Mouse (Mus musculus): ENCODE measurements at regions not wholly inside any gene's neighbourhood (a gene's known extent, or its start where the extent isn't known, plus 50 kb on each side); places are given as distances from the start of the nearest gene placed in this dataset.
"Not testable (repeated sequence)": the region's sequence is repeated elsewhere in the genome, so short reads cannot be mapped to it uniquely, and the experiment has no call there.

DNA sequence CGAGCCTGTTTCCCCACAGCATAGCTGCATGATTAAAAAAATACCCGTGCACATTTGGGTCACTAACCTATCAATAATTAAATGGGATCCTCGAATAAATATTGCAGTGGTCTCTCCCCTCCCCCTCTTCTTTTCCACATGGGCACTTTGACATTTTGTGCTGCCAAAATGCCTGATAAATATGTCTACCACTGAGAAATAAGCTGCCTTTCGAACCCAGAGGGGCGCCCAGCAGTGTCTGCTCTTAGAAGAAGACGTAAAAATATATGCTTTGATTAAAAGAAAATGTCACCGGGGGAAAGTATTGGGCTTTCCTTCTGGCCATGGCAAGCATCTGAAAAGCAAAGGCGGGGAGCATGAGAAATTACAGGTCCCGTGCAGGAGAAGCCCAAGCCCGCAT lies 152.6 kb upstream of the Frmd4a start:
- no peak for DNase-seq (ENCODE audit: low spot score in 2 of 2)

DNA sequence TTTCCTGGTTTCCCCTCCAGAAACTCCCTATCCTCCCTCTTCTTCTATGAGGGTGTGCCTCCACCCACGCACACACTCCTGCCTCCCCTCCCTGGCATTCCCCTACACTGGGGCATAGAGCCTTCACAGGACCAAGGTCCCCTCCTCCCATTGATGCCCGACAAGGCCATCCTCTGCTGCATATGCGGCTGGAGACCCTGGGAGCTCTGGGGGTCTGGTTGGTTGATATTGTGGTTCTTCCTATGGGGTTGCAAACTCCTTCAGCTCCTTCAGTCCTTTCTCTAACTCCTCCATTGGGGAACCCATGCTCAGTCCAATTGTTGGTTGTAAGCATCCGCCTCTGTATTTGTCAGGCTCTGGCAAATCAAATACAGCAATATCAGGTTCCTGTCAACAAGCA lies 150.8 kb upstream of the Frmd4a start:
- DNase-seq (ENCODE audit: low spot score in 2 of 2), result not testable (repeated sequence)

DNA sequence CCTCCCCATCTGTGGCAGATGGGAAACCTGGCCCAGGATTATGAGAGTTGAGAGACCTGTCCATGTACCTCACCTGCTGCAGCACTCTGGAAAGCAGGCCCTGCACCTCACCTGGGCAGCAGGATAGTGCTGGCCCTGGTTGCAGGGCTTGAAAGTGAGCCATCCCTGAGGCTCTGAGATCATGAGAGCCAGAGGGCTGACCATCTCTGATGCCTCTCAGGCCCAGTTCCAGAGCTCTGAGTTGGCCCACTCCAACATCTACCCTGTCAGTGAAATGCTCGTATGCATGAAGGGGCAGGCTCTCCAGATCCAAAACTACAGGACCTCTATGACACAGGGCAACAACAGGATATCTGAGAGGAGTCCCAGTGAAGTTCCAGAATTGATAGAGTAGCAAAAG lies 147.8 kb upstream of the Frmd4a start:
- DNase-seq (ENCODE audit: low spot score in 2 of 2), result no peak

DNA sequence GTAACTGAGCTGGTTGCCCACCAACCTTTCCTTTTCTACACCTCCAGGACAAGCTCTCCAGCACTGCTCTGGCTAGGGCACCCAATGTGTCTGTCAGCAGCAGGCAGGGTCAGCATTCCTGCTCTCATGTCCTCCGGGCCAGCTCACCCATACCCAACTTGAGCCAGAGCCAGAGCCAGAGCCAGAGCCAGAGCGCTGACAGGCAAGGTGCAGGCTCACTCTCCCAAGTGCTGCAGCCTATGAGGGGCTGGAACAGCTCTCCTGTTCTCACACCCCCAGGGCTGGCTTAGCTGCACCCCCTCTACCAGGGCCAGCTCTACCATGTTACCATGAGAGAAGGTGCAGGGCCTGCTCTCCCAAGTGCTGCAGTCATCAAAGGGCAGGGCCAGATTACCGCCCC lies 145.8 kb upstream of the Frmd4a start:
- no peak for DNase-seq (ENCODE audit: low spot score in 2 of 2)

DNA sequence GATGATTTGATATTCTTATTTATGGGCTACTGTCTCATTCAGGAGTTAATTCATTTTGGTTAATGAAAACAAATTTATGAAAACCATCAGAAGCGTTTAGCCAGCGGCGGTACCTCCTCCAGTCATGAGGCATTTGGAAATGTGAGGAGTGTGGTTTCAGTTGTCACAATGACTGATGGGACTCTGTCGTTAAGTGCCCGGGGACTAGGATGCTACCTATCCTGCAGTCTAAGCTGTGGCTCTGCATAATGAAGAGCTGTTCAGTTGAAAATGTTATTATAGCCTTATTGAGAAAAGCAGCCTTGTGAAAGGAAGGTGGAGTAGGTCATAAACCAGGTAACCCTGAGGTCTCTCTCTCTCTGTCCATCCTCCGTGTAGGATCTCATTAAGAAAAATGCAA lies 130.5 kb upstream of the Frmd4a start:
- no peak for DNase-seq (ENCODE audit: low spot score in 2 of 2)

DNA sequence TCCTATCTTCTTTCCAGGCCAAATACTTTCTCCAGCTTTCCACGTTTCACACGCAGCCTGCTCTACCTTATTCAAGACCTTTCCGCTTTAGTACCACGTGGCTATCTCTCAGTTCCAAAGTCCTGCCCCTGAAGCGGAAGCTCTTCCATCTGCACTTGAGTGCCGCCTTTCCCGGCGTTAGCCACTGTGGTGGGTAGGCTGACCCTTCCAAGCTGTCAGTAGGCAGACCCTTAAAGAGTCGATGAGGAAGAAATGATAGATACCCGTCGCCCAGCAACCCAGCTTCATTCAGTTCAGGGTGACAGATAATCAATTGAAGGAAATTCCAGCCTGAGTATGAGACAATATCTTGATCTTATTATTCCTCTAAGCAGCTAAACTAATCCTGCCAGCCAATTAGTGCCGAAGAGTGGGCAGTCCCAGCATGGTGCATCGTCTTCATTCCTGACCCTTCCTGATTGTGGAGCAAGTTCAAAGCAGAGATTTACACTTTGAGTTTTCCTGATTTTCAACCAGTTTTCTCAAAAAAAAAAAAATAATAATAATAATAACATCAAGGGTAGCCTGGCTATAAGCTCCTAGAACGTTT lies 129.6 kb upstream of the Frmd4a start:
- DNase-seq (ENCODE audit: low spot score in 2 of 2), result no peak

DNA sequence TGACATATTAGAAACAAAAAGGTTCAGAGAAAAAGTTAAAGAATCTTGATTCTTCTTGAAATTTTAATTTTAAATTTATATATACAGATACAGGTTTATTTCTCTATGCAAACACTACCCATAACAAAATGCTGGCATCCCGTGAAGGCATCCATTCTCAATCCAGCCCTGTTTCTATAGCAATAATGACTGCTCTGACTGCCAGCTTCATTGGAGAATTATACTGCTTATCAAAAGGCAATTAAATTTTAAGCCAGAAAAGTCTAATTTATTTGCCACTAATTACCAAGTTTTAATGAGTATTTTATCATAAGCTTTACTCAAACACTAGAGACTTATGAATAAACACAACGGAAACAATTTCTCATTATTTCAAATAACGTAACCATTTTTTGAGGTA lies 128.1 kb upstream of the Frmd4a start:
- DNase-seq (ENCODE audit: low spot score in 2 of 2), result no peak

DNA sequence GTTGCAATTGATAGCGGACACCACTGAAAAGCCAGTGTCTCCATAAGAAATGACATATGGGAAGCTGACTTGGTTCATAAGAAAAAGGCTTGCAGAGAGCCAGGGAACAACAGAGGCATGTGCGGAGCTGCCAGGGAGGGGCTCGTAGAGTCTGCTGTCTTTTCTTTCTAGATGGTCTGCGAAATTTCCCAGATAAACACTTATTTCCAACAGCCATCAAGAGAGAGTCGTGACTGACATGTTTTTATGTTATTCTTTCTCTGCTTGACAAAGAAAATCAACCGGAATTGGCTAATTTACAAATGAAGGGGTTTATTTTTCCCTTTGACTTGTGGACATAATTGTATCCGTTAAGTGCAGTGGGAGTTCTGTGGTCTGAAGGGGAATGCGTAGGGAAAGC lies 127.1 kb upstream of the Frmd4a start:
- DNase-seq (ENCODE audit: low spot score in 2 of 2), result no peak

DNA sequence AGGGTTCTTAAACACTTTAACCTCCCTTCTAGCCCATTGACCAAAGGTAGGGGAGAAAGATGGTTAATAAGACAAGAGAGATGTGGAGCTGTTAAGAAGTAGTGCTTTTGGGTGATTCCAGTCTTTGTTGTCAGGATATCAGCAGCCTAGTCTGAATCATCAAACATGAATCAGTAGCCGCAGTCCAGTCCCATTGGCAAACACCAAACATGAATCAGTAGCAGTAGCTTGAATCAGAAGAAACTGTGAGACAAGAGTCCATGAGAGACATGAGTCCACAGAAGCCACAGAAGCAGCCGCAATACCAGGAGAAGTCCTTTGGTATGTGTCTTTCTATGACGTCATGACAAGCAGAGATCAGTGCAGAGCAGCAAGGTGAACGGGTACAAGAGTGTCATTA lies 110.5 kb upstream of the Frmd4a start:
- DNase-seq (ENCODE audit: low spot score in 2 of 2), result no peak

DNA sequence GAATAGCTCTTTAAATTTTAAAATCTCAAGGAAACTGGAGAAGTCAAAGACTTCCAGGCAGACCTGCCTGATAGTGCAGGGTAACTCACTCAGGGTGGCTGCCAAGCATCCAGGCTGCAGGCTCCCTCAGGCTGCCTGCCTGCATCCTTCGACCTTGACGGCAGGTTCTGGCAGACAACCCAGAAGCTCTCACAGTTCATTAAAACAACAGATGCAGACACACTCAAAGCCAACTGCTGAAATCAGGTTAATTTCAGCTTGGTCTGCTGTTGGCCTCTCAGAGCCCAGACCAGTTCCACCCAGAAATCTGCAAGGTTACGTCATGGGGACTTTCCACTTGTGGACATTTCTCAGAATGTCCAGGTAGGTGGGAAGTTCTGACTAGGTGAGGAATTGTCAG lies 109.3 kb upstream of the Frmd4a start:
- no peak for DNase-seq (ENCODE audit: low spot score in 2 of 2)

DNA sequence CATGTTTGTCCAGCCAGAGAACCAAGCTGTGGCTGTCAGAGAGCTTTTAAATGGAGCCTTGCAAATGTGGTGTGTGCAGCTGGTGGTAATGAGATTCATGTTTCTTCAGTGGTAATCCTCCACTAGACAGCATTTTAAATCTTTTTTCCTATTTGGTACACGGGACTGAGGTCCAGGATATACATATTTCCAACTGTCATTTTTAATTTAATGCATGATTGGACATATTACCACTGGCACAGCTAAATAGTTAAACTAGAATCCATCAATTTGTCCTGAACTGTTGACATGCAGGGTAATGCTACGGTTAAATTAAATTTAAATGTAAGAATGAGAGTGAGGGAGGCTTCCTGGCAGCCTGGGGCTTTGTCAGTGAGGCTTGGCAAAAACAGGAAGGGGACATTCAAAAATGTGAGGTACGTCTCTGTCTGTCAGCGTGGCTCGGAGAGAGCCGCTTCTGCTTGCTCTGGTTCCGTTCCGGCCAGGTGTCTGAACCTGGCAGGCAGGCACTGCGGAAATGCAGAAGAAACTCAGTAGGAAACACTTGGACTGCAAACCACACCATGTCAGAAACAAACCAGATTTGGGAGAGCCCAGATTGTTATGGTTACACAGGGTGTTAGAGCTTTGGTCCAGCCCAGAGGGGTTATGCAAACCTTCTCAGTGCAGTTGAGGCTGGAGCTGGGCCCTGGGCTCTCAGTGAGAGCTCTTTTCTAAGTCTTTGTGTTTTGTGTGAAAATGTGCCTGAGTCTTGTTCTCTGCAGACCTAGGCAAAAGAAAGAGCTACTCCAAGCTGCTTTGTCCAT lies 107.2 kb upstream of the Frmd4a start:
- DNase-seq (ENCODE audit: low spot score in 2 of 2), result no peak

DNA sequence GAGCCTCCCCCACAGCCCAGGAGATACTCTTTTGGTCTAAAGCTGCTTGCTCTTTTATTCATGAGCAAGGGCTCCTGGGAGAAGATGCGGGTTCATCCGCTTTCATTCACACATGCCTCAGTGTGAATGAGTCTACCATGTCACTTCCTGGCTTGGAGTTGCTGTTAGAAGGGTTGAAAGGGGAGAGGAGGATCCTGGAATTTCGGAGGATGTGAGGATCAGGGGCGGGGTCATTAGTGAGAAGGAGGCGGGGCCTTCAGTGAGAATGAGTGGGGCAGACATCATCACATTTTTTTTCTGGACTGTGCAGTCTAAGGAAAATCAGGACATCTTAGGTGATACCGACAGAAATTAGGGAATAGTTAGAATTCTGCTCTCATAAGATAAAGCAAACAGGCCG lies 102.4 kb upstream of the Frmd4a start:
- no peak for DNase-seq (ENCODE audit: low spot score in 2 of 2)

DNA sequence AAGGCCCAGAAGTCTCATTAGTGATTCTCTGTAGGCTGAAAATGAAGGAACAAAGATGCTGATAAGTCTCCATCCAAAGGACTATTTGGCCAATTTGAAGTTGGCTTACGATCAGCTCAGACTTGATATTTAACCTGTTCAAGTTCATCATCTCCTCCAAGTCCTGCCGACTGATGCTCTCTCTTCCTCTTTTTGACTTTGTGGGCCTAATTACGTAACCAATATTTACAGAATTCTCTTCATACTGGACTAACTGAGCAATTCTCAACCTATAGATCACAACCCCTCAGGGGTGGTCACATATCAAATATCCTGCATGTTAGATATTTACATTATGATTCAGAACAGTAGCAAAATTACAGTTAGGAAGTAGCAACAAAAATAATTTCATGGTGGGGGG lies 101.2 kb upstream of the Frmd4a start:
- no peak for DNase-seq (ENCODE audit: low spot score in 2 of 2)

DNA sequence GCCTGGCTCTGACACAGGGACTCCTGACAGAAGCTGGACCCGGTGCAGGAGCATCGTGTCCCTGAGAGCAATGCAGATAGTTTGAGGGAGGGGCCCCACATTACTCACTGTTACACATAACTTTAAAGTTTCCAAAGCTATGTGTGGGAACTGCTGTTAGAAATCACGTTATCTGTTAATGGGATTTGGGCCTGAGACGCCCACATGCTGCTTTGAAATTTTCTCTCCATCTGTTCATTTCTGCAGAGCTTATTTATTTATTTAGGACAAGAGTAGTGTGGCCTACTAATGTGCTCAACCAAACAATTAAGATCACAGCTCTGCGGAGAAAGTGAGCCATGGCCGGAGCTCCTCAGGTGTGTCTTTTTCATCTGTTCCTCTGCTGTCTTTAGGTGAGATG lies 99.4 kb upstream of the Frmd4a start:
- no peak for DNase-seq (ENCODE audit: low spot score in 2 of 2)

DNA sequence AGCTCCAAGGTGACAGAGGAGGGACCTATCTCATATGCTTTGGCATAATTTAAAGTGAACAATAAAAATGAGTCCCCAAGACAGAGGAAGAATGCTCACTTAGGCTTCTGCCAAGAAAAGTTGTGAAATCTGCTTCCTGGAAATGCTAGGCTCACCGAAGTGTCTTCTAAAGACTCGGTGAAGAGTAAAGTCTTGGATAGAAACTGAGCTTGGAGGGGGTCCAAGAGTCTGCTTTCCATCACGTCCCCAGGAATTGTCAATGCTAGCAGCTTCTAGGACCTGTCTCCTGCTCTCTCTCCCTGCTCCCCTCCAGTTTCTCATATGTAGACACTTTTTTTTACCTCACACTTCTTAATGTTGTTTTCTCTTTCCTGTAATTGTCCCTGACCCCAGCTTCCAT lies 97.6 kb upstream of the Frmd4a start:
- no peak for DNase-seq (ENCODE audit: low spot score in 2 of 2)

DNA sequence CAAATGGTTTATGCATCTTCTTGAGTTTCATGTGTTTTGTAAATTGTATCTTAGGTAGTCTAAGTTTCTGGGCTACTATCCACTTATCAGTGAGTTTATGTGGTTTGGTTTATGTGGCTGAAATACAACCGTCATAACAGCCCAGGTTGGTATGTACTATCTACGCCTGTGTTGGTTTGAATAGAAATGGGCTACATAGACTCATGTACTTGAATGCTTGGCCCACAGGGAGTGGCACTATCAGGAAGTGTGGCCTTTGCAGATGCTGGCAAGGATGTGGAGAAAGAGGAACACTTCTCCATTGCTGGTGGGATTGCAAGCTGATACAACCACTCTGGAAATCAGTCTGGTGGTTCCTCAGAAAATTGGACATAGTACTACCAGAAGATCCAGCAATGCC lies 96.4 kb upstream of the Frmd4a start:
- DNase-seq (ENCODE audit: low spot score in 2 of 2), result not testable (repeated sequence)

DNA sequence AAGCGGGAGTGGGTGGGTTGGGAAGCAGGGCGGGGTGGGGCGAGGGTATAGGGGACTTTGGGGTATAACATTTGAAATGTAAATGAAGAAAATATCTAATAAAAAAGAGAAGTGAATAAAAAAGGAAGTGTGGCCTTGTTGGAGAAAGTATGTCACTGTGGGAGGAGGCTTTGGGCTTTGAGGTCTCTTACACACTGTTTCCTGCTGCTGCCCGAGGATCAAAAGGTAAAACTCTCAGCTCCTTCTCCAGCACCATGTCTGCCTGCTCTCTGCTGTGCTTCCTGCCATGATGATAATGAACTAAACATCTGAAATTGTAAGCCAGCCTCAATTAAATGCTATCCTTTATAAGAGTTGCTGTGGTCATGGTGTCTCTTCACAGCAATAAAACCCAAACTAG lies 94.8 kb upstream of the Frmd4a start:
- no peak for DNase-seq (ENCODE audit: low spot score in 2 of 2)

DNA sequence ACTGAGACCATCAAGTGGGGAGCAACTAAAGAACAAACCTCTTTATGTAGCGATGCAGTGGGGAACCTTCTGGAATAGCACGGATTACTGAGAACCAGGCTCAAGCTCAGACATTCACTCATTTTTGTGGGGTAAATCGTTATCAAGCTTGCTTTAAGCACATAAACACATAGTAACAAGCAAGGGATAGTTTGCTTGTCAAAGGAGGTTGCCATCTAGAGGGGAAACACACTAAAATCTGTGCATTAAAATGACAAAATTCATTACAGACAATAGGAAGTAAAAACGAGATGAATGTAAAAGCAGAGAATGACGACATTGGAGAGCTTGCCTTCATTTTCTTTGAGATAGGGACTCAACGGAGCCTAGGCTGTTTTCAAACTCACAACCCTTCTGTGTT lies 92.8 kb upstream of the Frmd4a start:
- DNase-seq (ENCODE audit: low spot score in 2 of 2), result no peak

DNA sequence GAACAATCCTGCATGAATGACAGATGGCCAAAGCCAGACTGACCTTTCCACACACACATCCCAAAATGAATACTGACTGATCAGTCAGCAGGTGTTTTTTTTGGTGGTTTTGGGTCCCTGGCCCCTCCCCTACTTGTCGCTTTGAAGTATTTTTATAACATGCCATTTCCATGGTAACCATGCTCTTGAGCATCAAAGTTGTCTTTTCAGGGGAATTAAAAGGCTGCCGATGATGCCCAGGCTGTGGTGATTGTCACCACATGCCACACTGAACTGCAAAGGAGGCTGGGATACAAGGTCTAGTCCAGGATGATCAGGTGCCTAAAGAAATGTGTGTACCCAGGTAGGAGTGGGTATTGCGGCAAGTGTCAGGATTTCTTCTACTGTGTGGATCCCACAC lies 92.3 kb upstream of the Frmd4a start:
- no peak for DNase-seq (ENCODE audit: low spot score in 2 of 2)

DNA sequence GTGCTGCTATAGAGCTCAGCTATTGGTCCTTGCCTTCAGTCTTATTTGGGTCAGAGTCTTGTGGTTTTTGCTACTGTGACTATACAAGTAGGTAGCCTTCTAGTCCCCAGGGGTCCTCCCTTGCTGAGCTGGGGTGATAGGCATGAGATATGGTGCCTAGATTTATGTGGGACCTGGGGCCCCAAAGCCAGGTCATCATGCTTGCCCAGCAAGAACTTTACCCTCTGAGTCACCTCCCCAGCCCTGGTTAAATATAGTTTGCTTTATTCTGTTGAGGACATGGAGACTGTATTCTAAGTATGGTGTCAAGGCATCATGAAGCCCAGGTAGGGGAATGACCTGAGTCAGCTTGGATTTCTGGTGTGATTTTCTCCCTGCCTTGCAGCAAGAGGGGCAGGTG lies 91.4 kb upstream of the Frmd4a start:
- no peak for DNase-seq (ENCODE audit: low spot score in 2 of 2)

DNA sequence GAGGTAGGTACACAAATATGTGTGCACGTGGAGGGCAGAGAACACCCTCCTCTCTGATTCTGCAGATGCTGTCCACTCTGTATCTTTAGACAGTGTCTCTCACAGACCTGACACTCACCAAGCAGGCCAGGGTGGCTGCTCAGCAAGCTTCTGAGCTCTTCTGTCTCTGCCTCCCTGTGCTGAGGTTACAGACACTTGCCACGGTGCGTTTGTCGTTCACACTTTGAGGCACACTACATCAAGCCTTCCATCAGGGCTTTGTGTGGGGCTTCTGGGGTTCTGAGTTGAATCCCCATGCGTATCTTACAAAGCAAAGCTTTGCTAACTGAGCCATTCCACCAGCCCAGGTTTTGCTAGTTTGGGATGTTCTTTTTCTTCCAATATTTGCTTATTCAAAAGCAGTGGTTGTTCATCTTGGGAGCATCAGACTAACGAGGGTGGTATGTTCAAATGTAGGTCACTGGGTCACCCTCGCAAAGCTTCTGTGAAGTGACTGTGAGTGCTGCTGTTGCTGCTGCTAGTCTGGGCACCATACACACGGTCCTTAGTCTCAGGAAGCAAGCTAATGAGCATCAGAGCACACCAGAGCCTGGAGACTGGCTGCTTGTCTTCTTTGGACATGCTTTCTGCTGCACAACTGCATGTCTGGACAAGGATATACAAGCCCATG lies 90.2 kb upstream of the Frmd4a start:
- DNase-seq (ENCODE audit: low spot score in 2 of 2), result no peak

DNA sequence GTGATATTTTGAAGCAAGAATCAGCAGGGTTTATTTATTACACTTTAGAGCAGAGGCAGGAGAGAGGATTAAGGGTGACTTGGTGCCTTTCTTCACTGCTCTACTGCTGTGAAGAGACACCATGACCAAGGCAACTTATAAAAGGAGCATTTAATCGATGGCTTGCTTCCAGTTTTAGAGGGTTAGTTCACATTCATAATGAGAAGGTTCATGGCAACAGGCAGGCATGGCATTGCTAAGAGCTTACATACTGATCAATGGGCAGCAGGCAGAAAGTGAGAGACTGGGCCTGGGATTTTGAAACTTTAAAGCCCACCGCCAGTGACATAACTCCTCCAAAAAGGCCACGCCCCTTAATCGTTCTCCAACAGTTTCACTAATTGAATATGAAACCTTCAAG lies 89.7 kb upstream of the Frmd4a start:
- DNase-seq (ENCODE audit: low spot score in 2 of 2), result no peak

DNA sequence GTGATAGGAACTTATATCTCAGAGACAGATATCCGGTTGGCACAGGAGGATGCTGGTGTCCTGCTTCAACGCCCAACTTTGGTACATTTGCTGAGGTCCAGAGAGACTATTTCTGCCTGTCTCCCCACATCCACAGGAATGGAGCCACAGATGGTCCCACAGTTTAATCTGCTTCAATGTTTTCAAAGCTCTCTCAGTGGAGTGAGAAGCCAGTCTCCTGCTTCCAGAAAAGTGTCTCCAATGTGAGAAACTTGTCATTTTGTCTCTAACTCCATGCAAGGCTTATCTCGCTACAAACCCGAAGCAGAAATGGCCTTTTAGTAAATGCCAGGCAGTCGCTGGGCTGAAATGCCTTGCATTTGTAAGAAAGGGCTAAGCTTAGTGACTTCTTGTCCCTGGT lies 86.9 kb upstream of the Frmd4a start:
- no peak for DNase-seq (ENCODE audit: low spot score in 2 of 2)

Measured in urinary bladder, postnatal 36 days (tissue).